Mouse (Mus musculus): ENCODE results near the gene Phldb2.
A peak's percentile ranks its signal among the peaks of the same experiment; 100 is the strongest.

Gene Phldb2

GRCm38 (mm10) chr16:45953394-45953793, at the start of gene Phldb2:
Phldb2 (minus strand) TSS chr16:45953598.
- DNase-seq = no peak

- no peak for DNase-seq
Observed at GRCm38 (mm10) chr16:46001550-46002166, 48.3 kb upstream of the Phldb2 start.

GRCm38 (mm10) chr16:46000976-46001375, 47.6 kb upstream of the Phldb2 start:
- DNase-seq = no peak

GRCm38 (mm10) chr16:45999374-46000191, 46.2 kb upstream of the Phldb2 start:
- DNase-seq = no peak

GRCm38 (mm10) chr16:45998231-45998630, 44.8 kb upstream of the Phldb2 start:
- no peak for DNase-seq

- no peak for DNase-seq
Observed at GRCm38 (mm10) chr16:45990901-45991676, 37.7 kb upstream of the Phldb2 start.

GRCm38 (mm10) chr16:45986236-45986635, 32.8 kb upstream of the Phldb2 start:
- DNase-seq = no peak

- DNase-seq = no peak
Observed at GRCm38 (mm10) chr16:45984610-45985606, 31.5 kb upstream of the Phldb2 start.

- DNase-seq = no peak
Observed at GRCm38 (mm10) chr16:45976251-45976650, 22.9 kb upstream of the Phldb2 start.

- no peak for DNase-seq
Observed at GRCm38 (mm10) chr16:45973959-45974686, 20.7 kb upstream of the Phldb2 start.

GRCm38 (mm10) chr16:45970187-45970586, 16.8 kb upstream of the Phldb2 start:
- no peak for DNase-seq

- DNase-seq = no peak
Observed at GRCm38 (mm10) chr16:45968716-45969115, 15.3 kb upstream of the Phldb2 start.

GRCm38 (mm10) chr16:45967471-45967870, 14.1 kb upstream of the Phldb2 start:
- peak; percentile 70 to 83 for DNase-seq

GRCm38 (mm10) chr16:45966604-45967003, 13.2 kb upstream of the Phldb2 start:
- DNase-seq = no peak

GRCm38 (mm10) chr16:45964777-45965176, 11.4 kb upstream of the Phldb2 start:
- no peak for DNase-seq

- no peak for DNase-seq
Observed at GRCm38 (mm10) chr16:45963837-45964236, 10.4 kb upstream of the Phldb2 start.

GRCm38 (mm10) chr16:45963088-45963487, 9.7 kb upstream of the Phldb2 start:
- no peak for DNase-seq

GRCm38 (mm10) chr16:45960978-45961377, 7.6 kb upstream of the Phldb2 start:
- no peak for DNase-seq

GRCm38 (mm10) chr16:45956390-45956950, 3.1 kb upstream of the Phldb2 start:
- no peak for DNase-seq

- DNase-seq = no peak
Observed at GRCm38 (mm10) chr16:45952501-45952900, 897 bp downstream of the Phldb2 start.

GRCm38 (mm10) chr16:45952035-45952434, 1.4 kb downstream of the Phldb2 start:
- DNase-seq = no peak
